Mouse (Mus musculus): Measurements from ENCODE around the gene Kifc3.

DNA sequence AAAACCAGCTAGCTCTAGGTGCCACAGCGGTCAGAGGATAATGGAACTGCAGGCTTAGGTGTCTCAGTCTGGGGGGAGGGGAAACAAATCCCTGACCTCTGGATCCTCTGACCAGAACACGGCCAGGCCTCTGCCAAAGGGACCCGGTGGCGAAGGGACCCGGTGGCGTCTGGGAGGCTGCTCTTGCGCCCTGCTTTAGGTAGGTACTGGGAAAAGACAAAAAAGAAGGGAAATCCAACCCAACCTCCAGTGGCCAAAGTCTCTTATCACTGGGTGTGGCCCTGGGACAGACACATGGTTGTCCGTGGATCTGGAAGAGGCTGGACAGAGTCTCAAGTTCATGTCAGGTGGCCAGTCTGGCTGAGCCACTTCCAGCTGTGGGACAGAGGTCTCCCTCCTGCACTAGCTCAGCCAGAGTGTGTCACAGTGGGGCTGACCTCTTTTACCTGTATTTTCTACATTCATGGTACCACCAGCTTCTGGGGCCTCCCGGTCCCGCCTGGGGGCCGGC is 73.8 kb downstream of the Kifc3 start:
- TF ChIP-seq CTCF (IDR thresholded peaks at IDR 0.05; ENCODE audit: control insufficient read depth, insufficient read depth, low read length) = no peak
- no peak for TF ChIP-seq POLR2A (IDR thresholded peaks at IDR 0.05; ENCODE audit: borderline replicate concordance, control insufficient read depth, low read depth, low read length)
